In the genomic region with DNA sequence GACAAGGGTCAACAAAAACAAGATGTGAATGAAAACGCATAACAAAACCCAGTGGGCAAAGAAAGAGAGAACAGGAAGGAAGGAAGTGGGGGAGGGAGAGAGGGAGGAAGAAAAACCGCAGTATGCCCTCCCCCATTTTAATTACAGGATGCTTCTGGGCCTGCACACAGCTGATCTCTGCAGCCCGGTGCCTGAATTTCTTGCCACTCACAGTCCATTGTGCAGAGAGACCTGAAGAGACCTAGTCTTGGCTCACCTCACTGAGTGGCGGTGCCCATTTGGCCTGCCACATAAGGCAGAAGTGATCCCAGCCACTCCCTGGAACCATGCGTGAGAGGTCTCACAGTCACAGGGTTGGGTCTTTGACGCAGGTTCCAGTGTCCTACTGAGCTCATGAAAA, we compare ENCODE assay signal across 13 mouse cellular contexts. TPM values are rescaled to one million over a fixed set of nuclear protein-coding genes. Genes with fewer than 3 reads are reported as not detected.
DNase-seq lines count a peak whose midpoint lies in the region; ATAC-seq and TF ChIP-seq lines count a peak whose summit lies in the region.
"Had no signal": no experiment of that assay in that cellular context is flagged by ENCODE, and none has a peak within 500 bp of the region (broad histone marks: within the 10 kb centered on the region; RNA-seq: fewer than 3 reads in every experiment).

No protein-coding gene starts in this region.

- H3K9ac ChIP-seq in liver, embryonic 11.5 days (ENCODE audit: low read depth, low read length): no peak overlapping the region
- H3K9ac ChIP-seq in liver, postnatal 0 days (replicated peaks): no peak overlapping the region
- H3K9ac ChIP-seq: limb, embryonic 15.5 days had no signal

- no peaks in the 10 kb centered on the region for H3K36me3 ChIP-seq in liver, embryonic 11.5 days (ENCODE audit: control insufficient read depth, insufficient read depth, low read length)
- no peaks in the 10 kb centered on the region for H3K36me3 ChIP-seq in liver, postnatal 0 days (replicated peaks; ENCODE audit: insufficient read depth, low read length)
- H3K36me3 ChIP-seq: limb, embryonic 15.5 days had no signal

- no peak for DNase-seq in liver, embryonic 11.5 days (ENCODE audit: low spot score)
- DNase-seq in liver, postnatal 0 days: no peak
- peak; percentile 27 for DNase-seq in ES-CJ7 (ENCODE audit: low read depth, low spot score)
- peak; percentile 53 for DNase-seq in thymus, postnatal 25 days
- no peak for DNase-seq in layer of hippocampus, adult 2 months (ENCODE audit: low spot score in 2 of 2)
- no peak for DNase-seq in adrenal gland, adult 18-20 months (ENCODE audit: low spot score in 2 of 2)
- DNase-seq: cerebellum, adult 9-10 months had no signal

- WGBS in liver, embryonic 11.5 days: 42% methylated on average over 6 of the region's 6 CpGs
- 43% methylated on average over 6 of the region's 6 CpGs for WGBS in liver, postnatal 0 days (ENCODE audit: insufficient replicate concordance)

- no peak for TF ChIP-seq CTCF in liver, postnatal 0 days (IDR thresholded peaks at IDR 0.05; ENCODE audit: low read depth)
- TF ChIP-seq CTCF in layer of hippocampus, adult 2 months (conservative IDR thresholded peaks at IDR 0.05): no peak

- H3K27ac ChIP-seq in liver, embryonic 11.5 days (ENCODE audit: low read depth, low read length): no peak overlapping the region
- H3K27ac ChIP-seq in liver, postnatal 0 days (ENCODE audit: low read depth): no peak overlapping the region
- no peak overlapping the region for H3K27ac ChIP-seq in layer of hippocampus, adult 2 months
- H3K27ac ChIP-seq: limb, embryonic 15.5 days had no signal

- H3K27me3 ChIP-seq in liver, embryonic 11.5 days (replicated peaks; ENCODE audit: control insufficient read depth, insufficient read depth, low read length): no peaks in the 10 kb centered on the region
- H3K27me3 ChIP-seq in liver, postnatal 0 days (ENCODE audit: insufficient read depth, low read length): no peaks in the 10 kb centered on the region
- H3K27me3 ChIP-seq: limb, embryonic 15.5 days had no signal

- H3K4me3 ChIP-seq in liver, embryonic 11.5 days (ENCODE audit: low read depth, low read length): no peak overlapping the region
- H3K4me3 ChIP-seq in liver, postnatal 0 days (ENCODE audit: low read depth, low read length): no peak overlapping the region
- H3K4me3 ChIP-seq in layer of hippocampus, adult 2 months: no peak overlapping the region
- H3K4me3 ChIP-seq: limb, embryonic 15.5 days had no signal

- ATAC-seq in liver, embryonic 11.5 days (replicated peaks; ENCODE audit: low FRiP score): peak; percentile 43
- no peak for ATAC-seq in liver, postnatal 0 days
- peak; percentile 80 for ATAC-seq in megakaryocyte, adult 5-6 weeks (ENCODE audit: poor library complexity, severe bottlenecking)

- no peak overlapping the region for H3K4me2 ChIP-seq in liver, embryonic 11.5 days
- H3K4me2 ChIP-seq in liver, postnatal 0 days (ENCODE audit: low read depth, low read length): no peak overlapping the region
- H3K4me2 ChIP-seq: limb, embryonic 15.5 days had no signal

- H3K4me1 ChIP-seq in liver, embryonic 11.5 days (replicated peaks; ENCODE audit: control insufficient read depth, insufficient read depth, low read length): peaks cover 12% of the 10 kb centered on the region
- H3K4me1 ChIP-seq in liver, postnatal 0 days (ENCODE audit: insufficient read depth): peaks cover 13% of the 10 kb centered on the region

- no peak for TF ChIP-seq EP300 in liver, postnatal 0 days (IDR thresholded peaks at IDR 0.05; ENCODE audit: low read depth)

- H3K9me3 ChIP-seq in liver, embryonic 11.5 days (ENCODE audit: control insufficient read depth, low read length): no peaks in the 10 kb centered on the region
- H3K9me3 ChIP-seq in liver, postnatal 0 days (ENCODE audit: low read length): no peaks in the 10 kb centered on the region
- H3K9me3 ChIP-seq: limb, embryonic 15.5 days had no signal

RNA-seq across cellular contexts. Expression of a gene that starts 13.8 kb away (rescaled TPM):
- polyA plus RNA-seq in liver, embryonic 11.5 days (2014; fragmentation: Nextera tagmentation; extraction: Ambion mirVana): 0.39 TPM in 1 of 2 replicates, not detected in the other
- 0.27 and 0.50 TPM in 2 replicates for polyA plus RNA-seq in liver, postnatal 0 days (2015; fragmentation: Nextera tagmentation; extraction: Ambion mirVana)
- total RNA-seq in megakaryocyte, adult 5-6 weeks (2015): not detected in 2 replicates
- not detected in 2 replicates for total RNA-seq in megakaryocyte, adult 5-6 weeks (2017)
- not detected for total RNA-seq in layer of hippocampus, adult 2 months (2021)
- total RNA-seq in adrenal gland, adult 18-20 months (2021): not detected
- total RNA-seq: adrenal gland, postnatal 4 days; layer of hippocampus, postnatal 10 days had no signal
- polyA plus RNA-seq: embryonic facial prominence, embryonic 14.5 days; heart, embryonic 14.5 days had no signal

RNA-seq across cellular contexts. Expression of a gene that starts 19.2 kb away (rescaled TPM):
- polyA plus RNA-seq in liver, embryonic 11.5 days (2014; fragmentation: Nextera tagmentation; extraction: Ambion mirVana): 6.7 and 7.6 TPM in 2 replicates
- 13.6 and 14.2 TPM in 2 replicates for polyA plus RNA-seq in liver, postnatal 0 days (2015; fragmentation: Nextera tagmentation; extraction: Ambion mirVana)
- 24.1 TPM in 2 replicates for total RNA-seq in megakaryocyte, adult 5-6 weeks (2015)
- 12.4 and 15.4 TPM in 2 replicates for total RNA-seq in megakaryocyte, adult 5-6 weeks (2017)
- total RNA-seq in layer of hippocampus, adult 2 months (2021): 1 to 10 TPM; 4.5 to 4.7 TPM
- 10 to 100 TPM; 17.4 to 21.1 TPM for total RNA-seq in adrenal gland, adult 18-20 months (2021)

Comparison
In these comparisons a context has a peak if more than half of its experiments do, and no peak if none do; other contexts are left out.
1. DNase-seq: peak in ES-CJ7 (single experiment) and thymus, postnatal 25 days (single experiment); none in liver, embryonic 11.5 days (single experiment), liver, postnatal 0 days (single experiment), layer of hippocampus, adult 2 months (0 of 2) and adrenal gland, adult 18-20 months (0 of 2).